Mouse (Mus musculus): ENCODE data around the gene Catsperg1.
A peak's percentile ranks its signal among the peaks of the same experiment; 100 is the strongest.

GRCm38 (mm10) chr7:29247314-29247700 lies 33.5 kb upstream of the Catsperg1 start:
- TF ChIP-seq POLR2A (IDR thresholded peaks at IDR 0.05; ENCODE audit: low read depth, low read length) = no peak
- TF ChIP-seq CTCF (IDR thresholded peaks at IDR 0.05; ENCODE audit: borderline replicate concordance, insufficient read depth, low read length) = peak; percentile 80

Measured in embryonic fibroblast, embryonic 13.5 days (primary cell).